Mouse (Mus musculus) lung, adult 2 months (tissue): Measurements from ENCODE around the gene Mrgprg.

Experiments
- CTCF ChIP-seq: fragments of 200-500 bp; IDR thresholded peaks from 2 replicates; pipeline ENCODE4 v1.5.1; 2011; ENCODE audit warnings: mild to moderate bottlenecking, low read length, control low read depth; ENCODE audit not compliant: insufficient read depth
- POLR2A ChIP-seq: fragments of 200-500 bp; IDR thresholded peaks from 2 replicates; pipeline ENCODE4 v1.6.1; 2011; ENCODE audit warnings: low read depth, mild to moderate bottlenecking, control low read depth, low read length, borderline replicate concordance; ENCODE audit errors: extremely low read depth

- TF ChIP-seq CTCF = no peak
- TF ChIP-seq POLR2A = no peak
Measured at GRCm38 (mm10) chr7:143805199-143805624, 38.4 kb upstream of the Mrgprg start.
